Mouse (Mus musculus): ENCODE data around the gene Chst14.

The Chst14 gene

GRCm38 (mm10) chr2:118972048-118972447, 45.8 kb downstream of the Chst14 start:
- no peak for DNase-seq

DNA sequence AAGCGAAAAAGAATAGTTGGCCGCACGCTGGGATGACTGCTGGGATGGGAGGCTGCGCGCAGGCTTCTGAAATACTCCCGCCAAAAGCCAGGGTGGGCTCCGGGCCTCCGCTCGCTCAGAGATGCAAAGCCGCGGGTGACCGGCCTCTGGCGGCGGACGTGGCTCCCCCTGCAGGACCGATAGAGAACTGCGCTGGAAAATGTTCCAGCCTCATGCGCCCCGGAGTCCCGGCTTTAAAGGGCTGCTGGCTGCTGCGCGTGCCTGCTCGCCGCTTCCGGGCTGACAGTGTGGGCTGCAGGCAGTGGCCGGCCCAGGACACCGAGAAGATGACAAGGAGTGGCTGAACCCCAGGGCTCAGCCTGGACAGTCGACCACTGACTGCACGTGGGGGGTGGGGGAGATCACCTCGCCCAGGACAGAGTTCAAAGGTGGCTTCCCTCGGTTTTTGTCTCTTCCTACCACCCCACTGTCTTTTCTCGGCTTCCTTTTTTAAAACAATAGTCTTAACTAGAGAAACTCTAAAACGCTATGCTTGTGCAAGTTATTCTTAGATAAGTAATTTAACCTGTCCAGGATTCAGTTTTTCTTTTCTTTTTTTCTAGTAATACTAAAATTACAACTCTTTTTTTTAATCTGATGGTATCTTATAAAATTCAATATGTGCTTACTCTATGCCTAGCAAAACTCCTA, 46.5 kb downstream of the Chst14 start:
- peak; percentile 90 to 91 for DNase-seq

DNA sequence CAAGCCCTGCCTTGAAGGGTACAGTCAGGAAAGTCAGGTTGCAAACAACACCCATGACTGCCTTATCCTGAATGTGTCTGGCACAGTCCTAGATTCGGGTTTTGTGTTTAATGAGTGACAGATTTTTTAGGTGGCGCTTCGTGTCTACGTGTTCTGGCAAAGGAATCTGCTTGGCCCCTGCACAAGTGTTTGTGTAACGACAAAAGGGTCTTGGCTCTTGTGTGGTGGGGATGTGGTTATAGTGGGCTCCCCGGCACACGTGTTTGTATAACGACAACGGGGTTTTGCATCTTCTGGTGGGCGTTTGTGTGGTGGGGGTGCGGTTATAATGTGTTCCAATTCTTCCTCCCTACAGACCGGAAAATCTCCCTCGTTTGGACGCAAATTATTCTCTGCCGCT, 49.6 kb downstream of the Chst14 start:
- DNase-seq, result no peak

DNA sequence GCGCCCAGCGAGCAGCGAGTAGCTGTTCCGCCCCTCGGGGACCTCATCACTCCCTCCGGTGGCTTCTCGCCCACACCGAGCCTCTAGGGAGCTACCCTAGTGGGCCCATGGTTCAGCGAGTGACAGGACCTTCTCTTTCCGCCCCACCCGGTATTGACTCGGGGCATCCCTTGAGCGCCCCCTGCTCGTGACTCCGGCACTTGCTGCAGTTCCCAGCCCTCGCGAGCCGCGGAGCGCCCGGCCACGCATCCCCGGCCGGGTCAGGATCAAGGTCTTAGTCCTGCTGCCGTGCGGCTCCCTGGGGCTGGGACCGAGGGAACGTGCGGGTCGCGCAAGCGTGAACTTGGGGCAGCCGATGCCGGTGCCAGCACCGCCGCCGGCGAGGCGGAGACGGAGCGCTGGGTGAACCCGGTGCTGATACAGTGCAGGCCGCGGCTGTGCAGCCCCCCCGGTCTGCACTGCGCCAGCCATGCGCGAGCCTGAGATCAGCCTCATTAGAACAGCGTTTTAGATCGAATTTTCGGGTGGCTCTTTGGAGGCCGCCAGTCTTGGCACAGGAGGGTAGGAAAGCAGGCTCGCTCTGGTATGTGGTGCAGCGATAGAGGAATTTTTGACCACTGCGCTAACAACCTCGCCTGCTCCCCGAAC, 50.1 kb downstream of the Chst14 start:
- DNase-seq, result peak; percentile 93 to 95

GRCm38 (mm10) chr2:118976941-118977340, 50.6 kb downstream of the Chst14 start:
- DNase-seq, result no peak

- peak; percentile 25 to 34 for DNase-seq
Observed at GRCm38 (mm10) chr2:118978064-118978463, 51.8 kb downstream of the Chst14 start.

All from B cell, adult 2 months (primary cell).